8 mouse cellular contexts compared by ENCODE assay signal in genomic region chr19:3767781-3768696, GRCm38 (mm10). TPM values are rescaled to one million over a fixed set of nuclear protein-coding genes. Genes with fewer than 3 reads are reported as not detected.
A peak's percentile ranks its signal among the peaks of the same experiment; 100 is the strongest.
DNase-seq lines count a peak whose midpoint lies in the region; TF ChIP-seq lines count a peak whose summit lies in the region.

No protein-coding gene starts in this region.

- peak; percentile 89 for DNase-seq in adipocyte (ENCODE audit: low spot score)
- peak; percentile 92 for DNase-seq in gastrocnemius, postnatal 10 days
- peak; percentile 94 for DNase-seq in induced T-regulatory cell, adult 2 months (ENCODE audit: low read depth)
- DNase-seq in left cerebral cortex, adult 9 months (ENCODE audit: low spot score in 2 of 2): peak; percentile 65 to 84
- DNase-seq in right cerebral cortex, adult 2 months (ENCODE audit: low spot score in 2 of 2): peak; percentile 82 to 87
- peak; percentile 75 for DNase-seq in urinary bladder, postnatal 10 days (ENCODE audit: low spot score)

- H3K27me3 ChIP-seq in megakaryocyte, embryonic 14.5 days (replicated peaks): peaks cover 22% of the 10 kb centered on the region

- H3K36me3 ChIP-seq in megakaryocyte, embryonic 14.5 days (replicated peaks; ENCODE audit: low read length): peaks cover 6% of the 10 kb centered on the region

- TF ChIP-seq POLR2A in cortical plate, adult 2 months (IDR thresholded peaks at IDR 0.05; ENCODE audit: extremely low read depth, insufficient read depth, low read length): peak; percentile 86

- TF ChIP-seq CTCF in cortical plate, adult 2 months (IDR thresholded peaks at IDR 0.05; ENCODE audit: extremely low read depth, insufficient read depth, low read length): no peak

- peak overlapping the region; percentile 80 for H3K4me3 ChIP-seq in cortical plate, adult 2 months (ENCODE audit: insufficient read depth, low read length)
- peak overlapping the region; percentile 96 for H3K4me3 ChIP-seq in megakaryocyte, embryonic 14.5 days (replicated peaks)

- no peaks in the 10 kb centered on the region for H3K9me3 ChIP-seq in megakaryocyte, embryonic 14.5 days

- peaks cover 9% of the 10 kb centered on the region; the same call in 1 of the 2 replicates for H3K4me1 ChIP-seq in cortical plate, adult 2 months (ENCODE audit: control insufficient read depth, insufficient read depth, low read length)
- H3K4me1 ChIP-seq in megakaryocyte, embryonic 14.5 days: peaks cover 40% of the 10 kb centered on the region

- peak overlapping the region; percentile 100 for H3K27ac ChIP-seq in cortical plate, adult 2 months (ENCODE audit: insufficient read depth, low read length)

RNA-seq across cellular contexts. Expression of gene Kmt5b, which starts 0.8 kb away (rescaled TPM):
- 26.7 and 29.1 TPM in 2 replicates for polyA plus RNA-seq in cortical plate, adult 2 months (2012; rRNA removed)
- 10 to 100 TPM; 25.0 to 32.5 TPM for total RNA-seq in gastrocnemius, postnatal 10 days (2021)
- polyA plus RNA-seq in megakaryocyte, embryonic 14.5 days (2012; ENCODE audit: insufficient read depth, low replicate concordance): 2.1 and 3.5 TPM in 2 replicates

RNA-seq across cellular contexts. Expression of gene 1810055G02Rik, which starts 59.9 kb away (rescaled TPM):
- polyA plus RNA-seq in cortical plate, adult 2 months (2012; rRNA removed): 44.7 and 44.8 TPM in 2 replicates
- total RNA-seq in gastrocnemius, postnatal 10 days (2021): 10 to 100 TPM; 19.5 to 26.6 TPM
- polyA plus RNA-seq in megakaryocyte, embryonic 14.5 days (2012; ENCODE audit: insufficient read depth, low replicate concordance): 11.1 and 12.3 TPM in 2 replicates

Comparison
In these comparisons a context has a peak if more than half of its experiments do, and no peak if none do; other contexts are left out.
1. Peak in every context shown above with its lines: DNase-seq, H3K4me3 ChIP-seq and H3K27ac ChIP-seq.